29 mouse cellular contexts compared by ENCODE assay signal in genomic region chr10:76021728-76022127, GRCm38 (mm10). TPM values are rescaled to one million over a fixed set of nuclear protein-coding genes. Genes with fewer than 3 reads are reported as not detected.
DNase-seq lines count a peak whose midpoint lies in the region; ATAC-seq and TF ChIP-seq lines count a peak whose summit lies in the region.
"Had no signal": no experiment of that assay in that cellular context is flagged by ENCODE, and none has a peak within 500 bp of the region (broad histone marks: within the 10 kb centered on the region; RNA-seq: fewer than 3 reads in every experiment).

No protein-coding gene starts in this region.

- no peak overlapping the region for H3K4me3 ChIP-seq in liver, adult 2 months (ENCODE audit: insufficient read depth, low read depth, low read length)
- H3K4me3 ChIP-seq in liver, embryonic 16.5 days (ENCODE audit: low read depth, low read length): no peak overlapping the region
- H3K4me3 ChIP-seq: embryonic facial prominence, embryonic 10.5 days; embryonic facial prominence, embryonic 15.5 days; forebrain, embryonic 13.5 days; kidney, embryonic 15.5 days; limb, embryonic 13.5 days; megakaryocyte, embryonic 14.5 days; midbrain, embryonic 13.5 days; neural tube, embryonic 15.5 days had no signal

- peak; percentile 78 for DNase-seq in liver, adult 2 months (ENCODE audit: extremely low read depth, low read depth, low spot score)
- no peak for DNase-seq in liver
- peak; percentile 27 for DNase-seq in large intestine, adult 2 months (ENCODE audit: low read depth, low spot score)
- no peak for DNase-seq in neural tube, embryonic 10.5 days (ENCODE audit: extremely low spot score, low spot score)
- no peak for DNase-seq in thymus, postnatal 4 days
- DNase-seq: adrenal gland, adult 2 months; adrenal gland, postnatal 36 days; cerebellum, adult 18-20 months; cerebellum, postnatal 10 days; gastrocnemius, postnatal 10 days; heart, postnatal 14 days; kidney, postnatal 25 days; lung, embryonic 14.5 days; retina, postnatal 1 day; right cerebral cortex, postnatal 25 days; spleen, adult 18-20 months; thymus, postnatal 14 days had no signal

- no peak overlapping the region for H3K4me2 ChIP-seq in liver, embryonic 16.5 days (ENCODE audit: low read depth, low read length)
- H3K4me2 ChIP-seq: embryonic facial prominence, embryonic 15.5 days; forebrain, embryonic 13.5 days; kidney, embryonic 15.5 days; limb, embryonic 13.5 days; lung, embryonic 14.5 days; midbrain, embryonic 13.5 days; neural tube, embryonic 15.5 days had no signal

- WGBS in liver, adult 2 months: 14% methylated on average over 3 of the region's 3 CpGs
- WGBS in large intestine, adult 2 months: 22% methylated on average over 3 of the region's 3 CpGs
- WGBS in liver, embryonic 16.5 days (ENCODE audit: insufficient replicate concordance): 16% methylated on average over 3 of the region's 3 CpGs

- no peaks in the 10 kb centered on the region for H3K79me2 ChIP-seq in liver, adult 2 months (ENCODE audit: control insufficient read depth, insufficient read depth, low read length)

- no peaks in the 10 kb centered on the region for H3K27me3 ChIP-seq in liver, adult 2 months (ENCODE audit: control insufficient read depth, insufficient read depth, low read length)
- no peaks in the 10 kb centered on the region for H3K27me3 ChIP-seq in liver, embryonic 16.5 days (ENCODE audit: control insufficient read depth, insufficient read depth, low read depth, low read length)
- H3K27me3 ChIP-seq: embryonic facial prominence, embryonic 15.5 days; forebrain, embryonic 13.5 days; kidney, embryonic 15.5 days; limb, embryonic 13.5 days; megakaryocyte, embryonic 14.5 days; midbrain, embryonic 13.5 days; neural tube, embryonic 15.5 days had no signal

- no peak for TF ChIP-seq CTCF in liver, adult 2 months (IDR thresholded peaks at IDR 0.05; ENCODE audit: low read depth, low read length)

- H3K4me1 ChIP-seq in liver, adult 2 months (ENCODE audit: control insufficient read depth, insufficient read depth, low read length): no peaks in the 10 kb centered on the region
- peaks cover 3% of the 10 kb centered on the region; the same call in 1 of the 2 replicates for H3K4me1 ChIP-seq in liver, embryonic 16.5 days (ENCODE audit: control insufficient read depth, low read depth, low read length)
- H3K4me1 ChIP-seq: embryonic facial prominence, embryonic 10.5 days; embryonic facial prominence, embryonic 15.5 days; forebrain, embryonic 13.5 days; kidney, embryonic 15.5 days; limb, embryonic 13.5 days; midbrain, embryonic 13.5 days; neural tube, embryonic 15.5 days had no signal

- no peak for TF ChIP-seq POLR2A in liver, adult 2 months (IDR thresholded peaks at IDR 0.05; ENCODE audit: extremely low read depth, insufficient read depth, low read length)

- no peak overlapping the region for H3K9ac ChIP-seq in liver, adult 2 months (ENCODE audit: low read depth, low read length)
- no peak overlapping the region for H3K9ac ChIP-seq in liver, embryonic 16.5 days (ENCODE audit: low read depth, low read length)
- H3K9ac ChIP-seq: embryonic facial prominence, embryonic 15.5 days; forebrain, embryonic 13.5 days; kidney, embryonic 15.5 days; limb, embryonic 13.5 days; lung, embryonic 14.5 days; midbrain, embryonic 13.5 days; neural tube, embryonic 15.5 days had no signal

- peak; percentile 43; the same call in 1 of the 2 replicates for ATAC-seq in liver, embryonic 16.5 days (ENCODE audit: low read depth)
- ATAC-seq in monocyte, adult 5-6 weeks (replicated peaks; ENCODE audit: insufficient number of reproducible peaks, low FRiP score, low TSS enrichment, poor library complexity, severe bottlenecking): no peak
- ATAC-seq: forebrain, embryonic 13.5 days; hindbrain, embryonic 16.5 days; midbrain, embryonic 13.5 days had no signal

- H3K9me3 ChIP-seq in liver, embryonic 16.5 days (replicated peaks; ENCODE audit: control insufficient read depth, low read length): no peaks in the 10 kb centered on the region
- H3K9me3 ChIP-seq: embryonic facial prominence, embryonic 15.5 days; G1E; neural tube, embryonic 15.5 days had no signal

- H3K36me3 ChIP-seq in liver, adult 2 months (ENCODE audit: control insufficient read depth, insufficient read depth, low read length): no peaks in the 10 kb centered on the region
- H3K36me3 ChIP-seq in liver, embryonic 16.5 days (ENCODE audit: control insufficient read depth, insufficient read depth): no peaks in the 10 kb centered on the region
- H3K36me3 ChIP-seq: embryonic facial prominence, embryonic 10.5 days; embryonic facial prominence, embryonic 15.5 days; G1E; kidney, embryonic 15.5 days; limb, embryonic 13.5 days; midbrain, embryonic 13.5 days; neural tube, embryonic 15.5 days had no signal

- no peak overlapping the region for H3K27ac ChIP-seq in liver, adult 2 months (replicated peaks; ENCODE audit: insufficient read depth, low read depth, low read length)
- no peak overlapping the region for H3K27ac ChIP-seq in liver, embryonic 16.5 days (ENCODE audit: low read length)
- H3K27ac ChIP-seq: embryonic facial prominence, embryonic 10.5 days; embryonic facial prominence, embryonic 15.5 days; forebrain, embryonic 13.5 days; kidney, embryonic 15.5 days; limb, embryonic 13.5 days; midbrain, embryonic 13.5 days; neural tube, embryonic 15.5 days had no signal

RNA-seq across cellular contexts. Expression of gene Zfp280b, which starts 10.7 kb away (rescaled TPM):
- total RNA-seq in liver, adult 2 months (2014; rRNA removed): 3.0 and 3.1 TPM in 2 replicates
- polyA plus RNA-seq in liver, adult 2 months (2012; rRNA removed): 2.6 and 3.8 TPM in 2 replicates
- 6.5 and 9.4 TPM in 2 replicates for polyA plus RNA-seq in large intestine, adult 2 months (2012; rRNA removed)
- polyA plus RNA-seq in liver, embryonic 16.5 days (2015; fragmentation: Nextera tagmentation; extraction: Ambion mirVana): 11.3 TPM in 2 replicates
- 4.8 to 11.1 TPM (median 10.7 TPM) in 3 replicates for total RNA-seq in monocyte, adult 5-6 weeks (2017)

Comparison
In these comparisons a context has a peak if more than half of its experiments do, and no peak if none do; other contexts are left out.
1. DNase-seq: peak in liver, adult 2 months (single experiment) and large intestine, adult 2 months (single experiment); none in liver (single experiment), neural tube, embryonic 10.5 days (single experiment) and thymus, postnatal 4 days (single experiment).